Mouse (Mus musculus) spleen, adult 2 months (tissue): ENCODE measurements around the gene Csn1s2b. TPM values are rescaled to one million over a fixed set of nuclear protein-coding genes. Genes with fewer than 3 reads are reported as not detected.

Experiments used
- DNase-seq, 2 experiments: peaks; one replicate each; pipeline versions ENCODE4 v3.0.0 to v3.0.0-alpha.2; 2012 to 2021; ENCODE audit warnings: low spot score in 2 of 2, low read depth in 1 of 2
- H3K27ac ChIP-seq: fragments of 200-500 bp; 2 replicates; pipeline ENCODE4 v1.5.1; 2012; ENCODE audit warnings: low read length, inconsistent platforms; ENCODE audit not compliant: insufficient read depth
- H3K27me3 ChIP-seq: fragments of 200-500 bp; 2 replicates; pipeline ENCODE4 v1.6.1; 2012; ENCODE audit warnings: mild to moderate bottlenecking, moderate library complexity, low read length, inconsistent platforms; ENCODE audit not compliant: control insufficient read depth, insufficient read depth
- H3K36me3 ChIP-seq: fragments of 200-500 bp; 2 replicates; pipeline ENCODE4 v1.6.1; 2012; ENCODE audit warnings: mild to moderate bottlenecking, low read length, inconsistent platforms; ENCODE audit not compliant: control insufficient read depth, insufficient read depth
- H3K4me1 ChIP-seq: fragments of 200-500 bp; 2 replicates; pipeline ENCODE4 v1.6.1; 2011; ENCODE audit warnings: inconsistent platforms; ENCODE audit not compliant: control insufficient read depth, insufficient read depth, insufficient read length
- H3K4me3 ChIP-seq: fragments of 200-500 bp; 2 replicates; pipeline ENCODE4 v1.5.1; 2011; ENCODE audit warnings: mild to moderate bottlenecking, inconsistent platforms; ENCODE audit not compliant: insufficient read depth, insufficient read length; ENCODE audit errors: extremely low read depth
- CTCF ChIP-seq: fragments of 200-500 bp; IDR thresholded peaks from 2 replicates; pipeline ENCODE4 v1.5.1; 2011; ENCODE audit warnings: mild to moderate bottlenecking, inconsistent platforms; ENCODE audit not compliant: insufficient read depth, insufficient read length, insufficient replicate concordance; ENCODE audit errors: extremely low read depth
- POLR2A ChIP-seq: fragments of 200-500 bp; IDR thresholded peaks from 2 replicates; pipeline ENCODE4 v1.6.1; 2011; ENCODE audit warnings: low read depth, low read length, inconsistent platforms
- WGBS: fragments of 180-500 bp; shearing (Covaris S2); methylation state at CpG from one replicate; pipeline ENCODE4 v1.1.7; 2018; 5-methylcytosine and 5-hydroxymethylcytosine counted together
- polyA plus RNA-seq: library from polyadenylated mRNA; depleted of rRNA; stranded (reverse); fragments of >200 nt; gene quantifications from 2 replicates; pipeline ENCODE4 v1.2.3, GENCODE M21; 2012; rRNA removed

The Csn1s2b gene
- polyA plus RNA-seq, 1 experiment, result not detected

DNA sequence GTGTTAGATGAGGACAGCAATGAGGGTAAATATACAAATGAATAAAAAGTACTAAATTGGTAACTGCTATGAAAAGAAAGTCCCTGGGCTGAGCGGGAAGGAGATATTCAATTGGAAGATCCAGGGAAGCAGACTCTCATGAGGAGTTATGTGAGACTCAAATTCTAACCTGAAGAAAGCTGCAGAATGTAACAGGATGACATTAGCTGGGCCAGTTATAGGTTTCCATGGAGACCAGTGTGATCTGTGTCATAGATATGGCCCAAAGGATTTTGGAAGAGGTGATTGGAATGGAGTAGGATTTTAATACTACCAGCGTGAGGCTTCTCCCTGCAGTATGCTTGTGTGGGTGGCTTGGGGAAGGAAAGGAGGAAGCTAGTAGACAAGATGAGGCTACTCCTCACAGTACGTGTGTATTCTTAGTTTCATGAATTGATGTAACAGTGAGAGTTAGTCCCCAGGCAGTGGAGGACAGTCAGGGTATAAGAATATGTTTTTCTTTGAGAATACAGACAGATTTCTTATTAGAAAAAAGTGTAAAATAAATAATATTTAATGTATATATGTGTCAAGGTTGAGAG, 47.3 kb downstream of the Csn1s2b start:
- DNase-seq, result no peak
- TF ChIP-seq POLR2A, result no peak
- no peak for TF ChIP-seq CTCF

DNA sequence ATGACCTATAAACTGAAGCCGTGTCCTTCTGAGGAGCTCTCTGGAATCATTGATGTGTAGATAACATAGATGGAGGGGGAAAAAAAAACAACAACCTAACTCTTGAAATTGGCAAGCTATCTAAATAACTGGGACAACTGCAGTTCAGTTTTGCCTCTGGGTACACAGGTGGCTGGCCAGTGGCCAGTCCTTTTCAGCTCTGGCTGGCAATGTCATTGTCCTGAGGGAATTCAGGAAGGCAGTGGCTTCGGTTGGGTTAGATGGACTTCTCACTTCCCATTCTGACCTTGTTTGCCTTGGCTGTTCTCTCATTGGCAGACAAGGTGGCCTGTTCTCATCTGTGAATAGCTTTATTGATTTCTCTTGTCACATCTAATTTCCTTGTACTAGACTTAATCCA, 62.2 kb downstream of the Csn1s2b start:
- no peaks in the 10 kb centered on the region for H3K27me3 ChIP-seq
- no peak for DNase-seq
- no peaks in the 10 kb centered on the region for H3K4me1 ChIP-seq
- no peak overlapping the region for H3K27ac ChIP-seq
- 79% methylated on average over 2 of the region's 2 CpGs for WGBS
- H3K4me3 ChIP-seq, result no peak overlapping the region
- no peaks in the 10 kb centered on the region for H3K36me3 ChIP-seq
- no peak for TF ChIP-seq POLR2A
- TF ChIP-seq CTCF, result no peak

More for the DNA sequence above, 47.3 kb downstream of the Csn1s2b start:
- Histone ChIP-seq H3K27me3 (no peaks in the 10 kb centered on the region), H3K27ac (no peak overlapping the region), H3K4me1 (no peaks in the 10 kb centered on the region), H3K4me3 (no peak overlapping the region), H3K36me3 (no peaks in the 10 kb centered on the region)
- 69% methylated on average over 3 of the region's 3 CpGs for WGBS

- no peaks in the 10 kb centered on the region for H3K27me3 ChIP-seq
- DNase-seq, result no peak
- no peak overlapping the region for H3K27ac ChIP-seq
- H3K4me3 ChIP-seq, result no peak overlapping the region
- TF ChIP-seq CTCF (no peak), POLR2A (no peak)
- no peaks in the 10 kb centered on the region for H3K4me1 ChIP-seq
- 40% methylated on average over 4 of the region's 4 CpGs for WGBS
- H3K36me3 ChIP-seq, result no peaks in the 10 kb centered on the region
Measured at GRCm38 (mm10) chr5:87871423-87871822, 63.5 kb downstream of the Csn1s2b start.

Other genes with a start within 250 kb of the Csn1s2b start
- gene Sult1d1, start 239.1 kb upstream of the Csn1s2b start, polyA plus RNA-seq, result not detected in 2 replicates
- not detected in 2 replicates for gene Sult1e1, start 216.5 kb upstream of the Csn1s2b start, polyA plus RNA-seq
- gene Csn1s1, start 141.9 kb upstream of the Csn1s2b start, polyA plus RNA-seq, result not detected in 2 replicates
- gene Csn2, start 108.5 kb upstream of the Csn1s2b start, polyA plus RNA-seq, result 0.11 TPM in 1 of 2 replicates, not detected in the other
- not detected in 2 replicates for gene Csn1s2a, start 33.5 kb upstream of the Csn1s2b start, polyA plus RNA-seq
- gene Prr27, start 17.6 kb downstream of the Csn1s2b start, polyA plus RNA-seq, result not detected in 2 replicates
- gene Odam, start 76.9 kb downstream of the Csn1s2b start, polyA plus RNA-seq, result not detected in 2 replicates
- not detected in 2 replicates for gene Csn3, start 117.5 kb downstream of the Csn1s2b start, polyA plus RNA-seq
- not detected in 2 replicates for gene 2310003L06Rik, start 161.4 kb downstream of the Csn1s2b start, polyA plus RNA-seq
- gene Gm28434, start 161.4 kb downstream of the Csn1s2b start, polyA plus RNA-seq, result not detected in 2 replicates
- not detected in 2 replicates for gene Cabs1, start 171.4 kb downstream of the Csn1s2b start, polyA plus RNA-seq
- not detected in 2 replicates for gene Smr3a, start 194.5 kb downstream of the Csn1s2b start, polyA plus RNA-seq